Comparison of ENCODE assay signal across 26 mouse cellular contexts in the genomic region with DNA sequence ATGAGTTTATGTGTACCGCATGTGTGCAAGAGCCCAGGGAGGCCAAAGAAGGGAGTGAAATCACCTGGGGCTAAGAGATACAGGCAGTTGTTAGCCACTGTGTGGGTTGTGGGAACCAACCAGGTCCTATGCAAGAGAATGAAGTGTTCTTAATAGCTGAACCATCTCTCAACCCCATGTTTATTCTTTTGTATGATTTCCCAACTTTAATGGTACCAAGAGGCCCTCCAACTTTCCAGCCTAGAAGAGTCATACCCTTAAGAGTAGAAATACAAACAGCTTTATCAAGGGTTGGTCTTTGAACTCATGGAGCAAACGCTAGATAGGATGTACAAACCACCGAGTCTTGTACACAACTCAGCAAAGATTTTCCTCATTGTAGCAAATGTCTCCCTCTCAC.
"Had no signal": no experiment of that assay in that cellular context is flagged by ENCODE, and none has a peak within 500 bp of the region (broad histone marks: within the 10 kb centered on the region; RNA-seq: fewer than 3 reads in every experiment).

No protein-coding gene starts in this region.

- H3K9ac ChIP-seq: heart, embryonic 12.5 days; hindbrain, embryonic 12.5 days; hindbrain, embryonic 14.5 days; kidney, embryonic 15.5 days; limb, embryonic 13.5 days; limb, embryonic 15.5 days; liver, embryonic 12.5 days; liver, embryonic 14.5 days had no signal

- ATAC-seq: hindbrain, embryonic 16.5 days; inflammation-experienced regulatory T-cells, adult 6 months; liver, embryonic 12.5 days had no signal

- H3K36me3 ChIP-seq: heart, embryonic 10.5 days; heart, embryonic 12.5 days; hindbrain, embryonic 10.5 days; hindbrain, embryonic 12.5 days; kidney, embryonic 15.5 days; limb, embryonic 13.5 days; limb, embryonic 15.5 days; liver, embryonic 12.5 days had no signal

- H3K4me1 ChIP-seq: heart, embryonic 10.5 days; heart, embryonic 12.5 days; limb, embryonic 13.5 days; limb, embryonic 15.5 days; liver, embryonic 12.5 days had no signal

- H3K9me3 ChIP-seq: heart, embryonic 10.5 days; heart, embryonic 12.5 days; hindbrain, embryonic 10.5 days; hindbrain, embryonic 12.5 days; kidney, embryonic 15.5 days; limb, embryonic 13.5 days; limb, embryonic 15.5 days; liver, embryonic 12.5 days had no signal

- H3K4me3 ChIP-seq: heart, embryonic 10.5 days; heart, embryonic 12.5 days; hindbrain, embryonic 10.5 days; hindbrain, embryonic 12.5 days; kidney, embryonic 15.5 days; limb, embryonic 13.5 days; limb, embryonic 15.5 days; liver, embryonic 12.5 days had no signal

- DNase-seq: gastrocnemius, postnatal 10 days; gastrocnemius, postnatal 25 days; heart, adult 18-20 months; heart, postnatal 10 days; heart, postnatal 4 days; kidney, adult 11 months; kidney, adult 2 months; kidney, adult 9 months; kidney, postnatal 14 days; kidney, postnatal 36 days; layer of hippocampus, adult 9-11 months; layer of hippocampus, postnatal 36 days; left cerebral cortex, postnatal 4 days had no signal

- H3K27ac ChIP-seq: heart, embryonic 10.5 days; hindbrain, embryonic 10.5 days; hindbrain, embryonic 12.5 days; hindbrain, embryonic 14.5 days; kidney, embryonic 15.5 days; kidney, postnatal 0 days; limb, embryonic 13.5 days; limb, embryonic 15.5 days; liver, embryonic 12.5 days; liver, embryonic 14.5 days had no signal

- H3K4me2 ChIP-seq: heart, embryonic 12.5 days; hindbrain, embryonic 12.5 days; hindbrain, embryonic 14.5 days; kidney, embryonic 15.5 days; limb, embryonic 13.5 days; limb, embryonic 15.5 days; liver, embryonic 12.5 days had no signal

- H3K27me3 ChIP-seq: heart, embryonic 12.5 days; hindbrain, embryonic 12.5 days; kidney, embryonic 15.5 days; limb, embryonic 13.5 days; limb, embryonic 15.5 days; liver, embryonic 12.5 days had no signal
